Comparison of ENCODE assay signal across 7 mouse cellular contexts in genomic region chr15:103216052-103216451, GRCm38 (mm10). TPM values are rescaled to one million over a fixed set of nuclear protein-coding genes. Genes with fewer than 3 reads are reported as not detected.
DNase-seq lines count a peak whose midpoint lies in the region; ATAC-seq and TF ChIP-seq lines count a peak whose summit lies in the region.

No protein-coding gene starts in this region.

- H3K36me3 ChIP-seq in lung, embryonic 16.5 days (ENCODE audit: control insufficient read depth, insufficient read depth, low read length), result peaks cover 14% of the 10 kb centered on the region; the same call in 1 of the 2 replicates
- H3K36me3 ChIP-seq in forebrain, embryonic 12.5 days (replicated peaks), result peaks cover 25% of the 10 kb centered on the region
- H3K36me3 ChIP-seq in limb, embryonic 13.5 days, result peaks cover 33% of the 10 kb centered on the region
- peaks cover 9% of the 10 kb centered on the region for H3K36me3 ChIP-seq in stomach, embryonic 15.5 days

- H3K27ac ChIP-seq in lung, embryonic 16.5 days (ENCODE audit: low read length), result peak overlapping the region; percentile 97
- peak overlapping the region; percentile 96 for H3K27ac ChIP-seq in forebrain, embryonic 12.5 days
- peak overlapping the region; percentile 97 for H3K27ac ChIP-seq in limb, embryonic 13.5 days
- peak overlapping the region; percentile 92 for H3K27ac ChIP-seq in stomach, embryonic 15.5 days

- H3K27me3 ChIP-seq in lung, embryonic 16.5 days (ENCODE audit: control insufficient read depth, insufficient read depth, low read depth, low read length), result no peaks in the 10 kb centered on the region
- no peaks in the 10 kb centered on the region for H3K27me3 ChIP-seq in forebrain, embryonic 12.5 days
- no peaks in the 10 kb centered on the region for H3K27me3 ChIP-seq in limb, embryonic 13.5 days
- no peaks in the 10 kb centered on the region for H3K27me3 ChIP-seq in stomach, embryonic 15.5 days (replicated peaks)

- peaks cover 24% of the 10 kb centered on the region for H3K4me1 ChIP-seq in lung, embryonic 16.5 days (replicated peaks; ENCODE audit: control insufficient read depth, insufficient read depth, low read length)
- peaks cover 10% of the 10 kb centered on the region for H3K4me1 ChIP-seq in lung, adult 2 months (ENCODE audit: control insufficient read depth, insufficient read depth, low read length)
- H3K4me1 ChIP-seq in forebrain, embryonic 12.5 days, result peaks cover 45% of the 10 kb centered on the region
- H3K4me1 ChIP-seq in limb, embryonic 13.5 days, result peaks cover 35% of the 10 kb centered on the region
- peaks cover 20% of the 10 kb centered on the region for H3K4me1 ChIP-seq in stomach, embryonic 15.5 days

- no peak for DNase-seq in lung, adult 2 months
- DNase-seq in gastrocnemius, postnatal 25 days, result no peak

- peak overlapping the region; percentile 64; the same call in 1 of the 2 replicates for H3K9ac ChIP-seq in lung, embryonic 16.5 days (ENCODE audit: low read length)
- peak overlapping the region; percentile 47; the same call in 1 of the 2 replicates for H3K9ac ChIP-seq in forebrain, embryonic 12.5 days
- H3K9ac ChIP-seq in limb, embryonic 13.5 days, result peak overlapping the region; percentile 62; the same call in 1 of the 2 replicates
- H3K9ac ChIP-seq in stomach, embryonic 15.5 days, result no peak overlapping the region

- TF ChIP-seq POLR2A in lung, adult 2 months (IDR thresholded peaks at IDR 0.05; ENCODE audit: borderline replicate concordance, extremely low read depth, low read depth, low read length), result no peak

- H3K9me3 ChIP-seq in lung, embryonic 16.5 days (ENCODE audit: control insufficient read depth, low read length), result no peaks in the 10 kb centered on the region
- no peaks in the 10 kb centered on the region for H3K9me3 ChIP-seq in forebrain, embryonic 12.5 days
- no peaks in the 10 kb centered on the region for H3K9me3 ChIP-seq in limb, embryonic 13.5 days
- no peaks in the 10 kb centered on the region for H3K9me3 ChIP-seq in stomach, embryonic 15.5 days

- WGBS in lung, embryonic 16.5 days, result 14% methylated on average over 2 of the region's 2 CpGs
- WGBS in lung, adult 2 months, result 56% methylated on average over 2 of the region's 2 CpGs
- 12% methylated on average over 2 of the region's 2 CpGs for WGBS in forebrain, embryonic 12.5 days
- WGBS in limb, embryonic 13.5 days, result 13% methylated on average over 2 of the region's 2 CpGs
- WGBS in stomach, embryonic 15.5 days, result 28% methylated on average over 2 of the region's 2 CpGs

- peak overlapping the region; percentile 67 for H3K4me2 ChIP-seq in lung, embryonic 16.5 days (ENCODE audit: low read depth, low read length)
- peak overlapping the region; percentile 56 for H3K4me2 ChIP-seq in forebrain, embryonic 12.5 days
- peak overlapping the region; percentile 72 for H3K4me2 ChIP-seq in limb, embryonic 13.5 days (replicated peaks)
- peak overlapping the region; percentile 55 for H3K4me2 ChIP-seq in stomach, embryonic 15.5 days

- ATAC-seq in lung, embryonic 16.5 days (ENCODE audit: low read depth), result peak; percentile 20; the same call in 1 of the 2 replicates
- peak; percentile 10; the same call in 1 of the 2 replicates for ATAC-seq in forebrain, embryonic 12.5 days (ENCODE audit: low FRiP score)
- no peak for ATAC-seq in limb, embryonic 13.5 days (ENCODE audit: low FRiP score, low read depth)
- ATAC-seq in stomach, embryonic 15.5 days (ENCODE audit: insufficient read depth, low FRiP score, low read depth), result peak; percentile 29; the same call in 1 of the 2 replicates
- no peak for ATAC-seq in erythroid progenitor cell, adult 5-6 weeks (replicated peaks; ENCODE audit: low FRiP score, poor library complexity, severe bottlenecking)

- no peak for TF ChIP-seq CTCF in lung, adult 2 months (IDR thresholded peaks at IDR 0.05; ENCODE audit: insufficient read depth, low read length)

- H3K4me3 ChIP-seq in lung, embryonic 16.5 days (ENCODE audit: low read length), result peak overlapping the region; percentile 8; the same call in 1 of the 2 replicates
- H3K4me3 ChIP-seq in lung, adult 2 months (replicated peaks; ENCODE audit: extremely low read depth, low read depth, low read length), result no peak overlapping the region
- H3K4me3 ChIP-seq in forebrain, embryonic 12.5 days (replicated peaks), result peak overlapping the region; percentile 39; the same call in 1 of the 2 replicates
- peak overlapping the region; percentile 45 for H3K4me3 ChIP-seq in limb, embryonic 13.5 days
- H3K4me3 ChIP-seq in stomach, embryonic 15.5 days (replicated peaks), result no peak overlapping the region; the same call in 1 of the 2 replicates

RNA-seq across cellular contexts. Expression of gene Cbx5, which starts 23.6 kb away (rescaled TPM):
- polyA plus RNA-seq in lung, embryonic 16.5 days (2015; fragmentation: Nextera tagmentation; extraction: Ambion mirVana), result 99.2 and 102 TPM in 2 replicates
- polyA plus RNA-seq in lung, adult 2 months (2012; rRNA removed), result 12.2 and 20.0 TPM in 2 replicates
- 233 and 250 TPM in 2 replicates for polyA plus RNA-seq in forebrain, embryonic 12.5 days (2016; fragmentation: Nextera tagmentation; extraction: Ambion mirVana)
- polyA plus RNA-seq in limb, embryonic 13.5 days (2015; fragmentation: Nextera tagmentation; extraction: Ambion mirVana), result 153 and 166 TPM in 2 replicates
- polyA plus RNA-seq in stomach, embryonic 15.5 days (2015; fragmentation: Nextera tagmentation; extraction: Ambion mirVana), result 91.8 and 97.2 TPM in 2 replicates
- total RNA-seq in erythroid progenitor cell, adult 5-6 weeks (2015; ENCODE audit: low replicate concordance), result 181 and 243 TPM in 2 replicates
- 214 and 236 TPM in 2 replicates for total RNA-seq in erythroid progenitor cell, adult 5-6 weeks (2017; ENCODE audit: low replicate concordance)
- 10 to 100 TPM; 29.0 to 29.6 TPM for total RNA-seq in gastrocnemius, postnatal 25 days (2021)

RNA-seq across cellular contexts. Expression of gene Hnrnpa1, which starts 24.2 kb away (rescaled TPM):
- 728 and 785 TPM in 2 replicates for polyA plus RNA-seq in lung, embryonic 16.5 days (2015; fragmentation: Nextera tagmentation; extraction: Ambion mirVana)
- 49.1 and 93.5 TPM in 2 replicates for polyA plus RNA-seq in lung, adult 2 months (2012; rRNA removed)
- polyA plus RNA-seq in forebrain, embryonic 12.5 days (2016; fragmentation: Nextera tagmentation; extraction: Ambion mirVana), result 1,521 and 1,527 TPM in 2 replicates
- polyA plus RNA-seq in limb, embryonic 13.5 days (2015; fragmentation: Nextera tagmentation; extraction: Ambion mirVana), result 1,120 and 1,163 TPM in 2 replicates
- polyA plus RNA-seq in stomach, embryonic 15.5 days (2015; fragmentation: Nextera tagmentation; extraction: Ambion mirVana), result 664 and 681 TPM in 2 replicates
- total RNA-seq in erythroid progenitor cell, adult 5-6 weeks (2015; ENCODE audit: low replicate concordance), result 198 and 238 TPM in 2 replicates
- total RNA-seq in erythroid progenitor cell, adult 5-6 weeks (2017; ENCODE audit: low replicate concordance), result 338 and 377 TPM in 2 replicates
- total RNA-seq in gastrocnemius, postnatal 25 days (2021), result 10 to 100 TPM; 82.8 to 89.0 TPM

RNA-seq across cellular contexts. Expression of gene Nfe2, which starts 42.2 kb away (rescaled TPM):
- 4.3 and 6.9 TPM in 2 replicates for polyA plus RNA-seq in lung, embryonic 16.5 days (2015; fragmentation: Nextera tagmentation; extraction: Ambion mirVana)
- polyA plus RNA-seq in lung, adult 2 months (2012; rRNA removed), result 7.7 and 14.1 TPM in 2 replicates
- 2.1 and 3.4 TPM in 2 replicates for polyA plus RNA-seq in forebrain, embryonic 12.5 days (2016; fragmentation: Nextera tagmentation; extraction: Ambion mirVana)
- 2.8 and 3.8 TPM in 2 replicates for polyA plus RNA-seq in limb, embryonic 13.5 days (2015; fragmentation: Nextera tagmentation; extraction: Ambion mirVana)
- 7.8 and 15.9 TPM in 2 replicates for polyA plus RNA-seq in stomach, embryonic 15.5 days (2015; fragmentation: Nextera tagmentation; extraction: Ambion mirVana)
- 368 and 436 TPM in 2 replicates for total RNA-seq in erythroid progenitor cell, adult 5-6 weeks (2015; ENCODE audit: low replicate concordance)
- 353 and 370 TPM in 2 replicates for total RNA-seq in erythroid progenitor cell, adult 5-6 weeks (2017; ENCODE audit: low replicate concordance)
- not detected for total RNA-seq in gastrocnemius, postnatal 25 days (2021)

RNA-seq across cellular contexts. Expression of gene Smug1, which starts 49.2 kb away (rescaled TPM):
- 17.4 and 20.7 TPM in 2 replicates for polyA plus RNA-seq in lung, embryonic 16.5 days (2015; fragmentation: Nextera tagmentation; extraction: Ambion mirVana)
- 16.5 and 18.1 TPM in 2 replicates for polyA plus RNA-seq in lung, adult 2 months (2012; rRNA removed)
- 24.6 and 27.4 TPM in 2 replicates for polyA plus RNA-seq in forebrain, embryonic 12.5 days (2016; fragmentation: Nextera tagmentation; extraction: Ambion mirVana)
- polyA plus RNA-seq in limb, embryonic 13.5 days (2015; fragmentation: Nextera tagmentation; extraction: Ambion mirVana), result 15.6 and 16.7 TPM in 2 replicates
- polyA plus RNA-seq in stomach, embryonic 15.5 days (2015; fragmentation: Nextera tagmentation; extraction: Ambion mirVana), result 18.3 and 21.6 TPM in 2 replicates
- total RNA-seq in erythroid progenitor cell, adult 5-6 weeks (2015; ENCODE audit: low replicate concordance), result 3.6 TPM in 1 of 2 replicates, not detected in the other
- 0.26 and 0.91 TPM in 2 replicates for total RNA-seq in erythroid progenitor cell, adult 5-6 weeks (2017; ENCODE audit: low replicate concordance)
- 10 to 100 TPM in 1 of 2 experiments, 1 to 10 TPM in 1; 9.4 to 11.7 TPM for total RNA-seq in gastrocnemius, postnatal 25 days (2021)

RNA-seq across cellular contexts. Expression of gene Copz1, which starts 56.5 kb away (rescaled TPM):
- polyA plus RNA-seq in lung, embryonic 16.5 days (2015; fragmentation: Nextera tagmentation; extraction: Ambion mirVana), result 282 and 290 TPM in 2 replicates
- 55.1 and 86.2 TPM in 2 replicates for polyA plus RNA-seq in lung, adult 2 months (2012; rRNA removed)
- 226 and 228 TPM in 2 replicates for polyA plus RNA-seq in forebrain, embryonic 12.5 days (2016; fragmentation: Nextera tagmentation; extraction: Ambion mirVana)
- polyA plus RNA-seq in limb, embryonic 13.5 days (2015; fragmentation: Nextera tagmentation; extraction: Ambion mirVana), result 283 TPM in 2 replicates
- polyA plus RNA-seq in stomach, embryonic 15.5 days (2015; fragmentation: Nextera tagmentation; extraction: Ambion mirVana), result 248 and 260 TPM in 2 replicates
- total RNA-seq in erythroid progenitor cell, adult 5-6 weeks (2015; ENCODE audit: low replicate concordance), result 158 and 167 TPM in 2 replicates
- total RNA-seq in erythroid progenitor cell, adult 5-6 weeks (2017; ENCODE audit: low replicate concordance), result 37.6 and 42.4 TPM in 2 replicates
- total RNA-seq in gastrocnemius, postnatal 25 days (2021), result 10 to 100 TPM; 31.4 to 32.3 TPM

Comparison
In these comparisons a context has a peak if more than half of its experiments do, and no peak if none do; other contexts are left out.
1. H3K4me3 ChIP-seq: peak in lung, embryonic 16.5 days (single experiment), forebrain, embryonic 12.5 days (single experiment) and limb, embryonic 13.5 days (single experiment); none in lung, adult 2 months (single experiment) and stomach, embryonic 15.5 days (single experiment).
2. ATAC-seq: peak in lung, embryonic 16.5 days (single experiment), forebrain, embryonic 12.5 days (single experiment) and stomach, embryonic 15.5 days (single experiment); none in limb, embryonic 13.5 days (single experiment) and erythroid progenitor cell, adult 5-6 weeks (single experiment).
3. Peak in every context shown above with its lines, with median percentiles within 50 percentile points of each other: H3K27ac ChIP-seq and H3K4me2 ChIP-seq.